Mouse (Mus musculus) left cerebral cortex, adult 2 months (tissue): ENCODE measurements around the gene Npr1. TPM values are rescaled to one million over a fixed set of nuclear protein-coding genes. Genes with fewer than 3 reads are reported as not detected.

ENCODE experiments used
- DNase-seq, 2 experiments: peaks; one replicate each; pipeline ENCODE4 v3.0.0; 2021 to 2022; ENCODE audit warnings: low spot score in 2 of 2, mixed read lengths in 1 of 2; ENCODE audit errors: extremely low spot score in 1 of 2
- H3K27ac ChIP-seq: fragments of 200-600 bp; 2 replicates; pipeline ENCODE4 v1.8.1; 2022
- H3K4me3 ChIP-seq: fragments of 200-600 bp; 2 replicates; pipeline ENCODE4 v1.8.1; 2022
- CTCF ChIP-seq: fragments of 200-600 bp; IDR thresholded peaks from 2 replicates; pipeline ENCODE4 v1.8.1; 2022; ENCODE audit warnings: antibody characterized with exemption, mild to moderate bottlenecking, moderate library complexity
- intact Hi-C: fragments of 180-260 bp; cut with DNase I; formaldehyde crosslinking; loops from one replicate; pipeline ENCODE4 v1.15.1; 2025
- total RNA-seq, 2 experiments: library from RNA; stranded (reverse); gene quantifications; 2 replicates each; pipeline ENCODE4 v1.2.3; 2021

Npr1 gene
- total RNA-seq, 2 experiments from 2014 or later = 3.3 TPM

DNA sequence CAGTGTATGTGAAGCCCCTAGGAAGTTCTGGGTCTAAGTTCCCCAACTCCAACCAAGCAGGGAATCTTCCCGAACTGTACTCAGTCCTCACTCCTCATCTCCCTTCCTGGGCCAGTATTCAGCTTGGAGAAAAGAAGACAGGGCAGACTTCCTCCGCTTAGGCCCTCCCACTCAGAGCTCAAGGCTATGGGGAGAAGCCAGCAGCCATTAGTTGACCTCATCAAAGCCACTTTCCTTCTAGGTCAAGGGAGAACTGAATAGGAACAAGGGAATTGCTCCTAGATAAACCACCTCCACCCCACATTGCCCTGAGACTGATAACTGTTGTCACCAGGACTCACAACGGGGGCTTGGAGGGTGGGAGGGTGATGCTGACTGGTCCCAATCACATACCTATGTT is 61.5 kb downstream of the Npr1 start:
- intact Hi-C loops = no loop called here
- TF ChIP-seq CTCF = no peak

DNA sequence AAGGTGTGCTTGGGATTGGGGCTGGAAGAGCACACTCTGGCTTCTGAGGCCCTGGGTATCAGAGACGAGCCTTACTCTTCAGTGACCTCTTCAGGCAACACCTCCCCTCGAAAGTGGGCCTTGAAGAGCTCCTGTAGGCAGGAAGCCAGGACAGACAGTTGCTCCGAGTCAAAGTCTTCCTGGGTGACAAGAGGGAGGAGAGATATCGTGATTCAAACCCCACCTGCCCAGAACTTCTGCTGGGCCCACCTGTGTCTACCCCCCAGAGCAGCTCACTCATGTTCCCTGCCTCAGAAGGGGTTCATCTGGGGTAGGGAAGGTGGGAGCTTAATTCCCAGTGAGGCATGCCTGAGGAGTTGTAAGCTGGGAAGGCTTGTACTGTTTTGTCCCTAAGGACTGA is 64.7 kb downstream of the Npr1 start:
- TF ChIP-seq CTCF = no peak
- intact Hi-C loops = no loop called here
- Histone ChIP-seq H3K4me3 (no peak overlapping the region), H3K27ac (no peak overlapping the region)
- no peak for DNase-seq

More for the DNA sequence above, 61.5 kb downstream of the Npr1 start:
- Histone ChIP-seq H3K27ac (no peak overlapping the region), H3K4me3 (no peak overlapping the region)
- DNase-seq = no peak

Other genes starting within 250 kb of the Npr1 start
- gene Jtb, start 234.3 kb downstream of the Npr1 start, total RNA-seq = 10 to 100 TPM; 43.8 to 49.5 TPM
- gene Creb3l4, start 222.4 kb downstream of the Npr1 start, total RNA-seq = under 1 TPM; 0.42 to 0.50 TPM
- 10 to 100 TPM; 38.8 to 43.0 TPM for gene Slc39a1, start 217.7 kb downstream of the Npr1 start, total RNA-seq
- gene Crtc2, start 211.7 kb downstream of the Npr1 start, total RNA-seq = 10 to 100 TPM; 39.5 to 43.6 TPM
- gene Dennd4b, start 200.7 kb downstream of the Npr1 start, total RNA-seq = 10 to 100 TPM; 35.0 to 36.7 TPM
- gene Gatad2b, start 172.7 kb downstream of the Npr1 start, total RNA-seq = 100 to 1,000 TPM in 1 of 2 experiments, 10 to 100 TPM in 1; 93.5 to 103 TPM
- 1 to 10 TPM; 8.1 to 8.3 TPM for gene Slc27a3, start 75.9 kb downstream of the Npr1 start, total RNA-seq
- gene Ints3, start 32.2 kb downstream of the Npr1 start, total RNA-seq = 10 to 100 TPM; 62.1 to 65.7 TPM
- 10 to 100 TPM; 75.1 to 92.3 TPM for gene Ilf2, start 10.3 kb upstream of the Npr1 start, total RNA-seq
- 10 to 100 TPM; 48.8 to 50.9 TPM for gene Snapin, start 25.2 kb upstream of the Npr1 start, total RNA-seq
- 100 to 1,000 TPM; 164 TPM for gene Chtop, start 43.6 kb upstream of the Npr1 start, total RNA-seq
- 100 to 1,000 TPM; 119 to 123 TPM for gene S100a1, start 48.5 kb upstream of the Npr1 start, total RNA-seq
- gene S100a13, start 48.6 kb upstream of the Npr1 start, total RNA-seq = 10 to 100 TPM; 15.4 to 18.1 TPM
- gene S100a14, start 61.0 kb upstream of the Npr1 start, total RNA-seq = under 1 TPM in 1 of 2 experiments, not detected in 1; 0.34 TPM
- gene S100a16, start 71.4 kb upstream of the Npr1 start, total RNA-seq = 10 to 100 TPM; 60.2 to 70.1 TPM
- gene S100a3, start 94.7 kb upstream of the Npr1 start, total RNA-seq = under 1 TPM; 0.56 to 0.81 TPM
- not detected for gene S100a2, start 124.4 kb upstream of the Npr1 start, total RNA-seq
- not detected for gene Gm42674, start 136.0 kb upstream of the Npr1 start, total RNA-seq
- gene S100a4, start 137.9 kb upstream of the Npr1 start, total RNA-seq = 1 to 10 TPM; 4.6 to 4.8 TPM
- gene S100a5, start 142.7 kb upstream of the Npr1 start, total RNA-seq = not detected
- 10 to 100 TPM; 28.8 to 31.0 TPM for gene S100a6, start 147.0 kb upstream of the Npr1 start, total RNA-seq
- gene S100a7a, start 188.2 kb upstream of the Npr1 start, total RNA-seq = 1 to 10 TPM in 1 of 2 experiments, under 1 TPM in 1; 0.72 to 1.1 TPM
- gene S100a8, start 203.1 kb upstream of the Npr1 start, total RNA-seq = 1 to 10 TPM in 1 of 2 experiments, not detected in 1; 3.0 TPM
- gene S100a9, start 229.9 kb upstream of the Npr1 start, total RNA-seq = 1 to 10 TPM in 1 of 2 experiments, not detected in 1; 2.1 TPM